Mouse (Mus musculus) cortical plate, adult 2 months (tissue): ENCODE data around the gene Ptprn2.

ENCODE experiments used
- CTCF ChIP-seq: fragments of 200-500 bp; IDR thresholded peaks from 2 replicates; pipeline ENCODE4 v1.5.1; 2011; ENCODE audit warnings: mild to moderate bottlenecking, control low read depth, low read length; ENCODE audit not compliant: insufficient read depth; ENCODE audit errors: extremely low read depth
- POLR2A ChIP-seq: fragments of 200-500 bp; IDR thresholded peaks from 2 replicates; pipeline ENCODE4 v1.6.1; 2011; ENCODE audit warnings: mild to moderate bottlenecking, low read length, control low read depth; ENCODE audit not compliant: insufficient read depth; ENCODE audit errors: extremely low read depth

DNA sequence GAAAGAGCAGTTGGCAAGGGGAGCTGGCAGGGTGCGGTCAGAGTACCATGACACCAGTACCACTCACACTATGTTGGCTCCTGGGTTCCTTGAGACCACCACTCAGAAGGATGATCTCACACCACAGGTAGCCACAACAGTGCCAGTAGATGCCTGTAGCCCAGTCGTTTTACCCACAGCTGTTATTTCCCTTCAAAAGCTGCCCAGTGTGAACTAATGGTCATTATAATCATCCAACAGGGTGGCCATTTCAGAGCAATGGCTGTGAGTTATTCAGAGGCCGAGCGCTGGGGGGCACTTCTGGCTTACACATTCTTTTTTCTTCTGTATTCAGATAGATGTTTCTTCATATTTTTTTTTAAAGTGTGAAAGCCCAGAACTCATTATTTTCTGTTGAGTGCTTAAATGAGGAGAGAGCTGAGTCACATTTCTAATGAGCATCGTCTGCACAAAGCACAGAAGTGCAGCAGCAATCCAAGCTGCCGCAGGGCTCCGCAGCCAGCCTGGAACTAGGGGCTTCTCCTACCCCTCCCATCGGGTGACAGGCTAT is 357.3 kb downstream of the Ptprn2 start:
- TF ChIP-seq POLR2A (no peak), CTCF (0 out of 2 replicates have a peak, but pooled peaks have one; percentile 16)
